Mouse (Mus musculus): ENCODE data around the gene Hdac5. TPM values are rescaled to one million over a fixed set of nuclear protein-coding genes. Genes with fewer than 3 reads are reported as not detected.
A peak's percentile ranks its signal among the peaks of the same experiment; 100 is the strongest.

The Hdac5 gene
- polyA plus RNA-seq, 1 experiment from 2014 or later = 26.0 TPM

- 65% methylated on average over 14 of the region's 14 CpGs for WGBS
- Histone ChIP-seq H3K9me3 (ENCODE audit: control insufficient read depth, low read length) (no peaks in the 10 kb centered on the region), H3K4me1 (replicated peaks; ENCODE audit: control insufficient read depth, insufficient read depth, low read length) (peaks cover 17% of the 10 kb centered on the region), H3K27ac (ENCODE audit: low read depth, low read length) (no peak overlapping the region), H3K4me3 (ENCODE audit: low read depth, low read length) (peak overlapping the region; percentile 39), H3K4me2 (peak overlapping the region; percentile 80), H3K9ac (ENCODE audit: low read depth, low read length) (peak overlapping the region; percentile 48; the same call in 1 of the 2 replicates), H3K36me3 (ENCODE audit: control insufficient read depth, insufficient read depth, low read length) (peaks cover under 1% of the 10 kb centered on the region; the same call in 1 of the 2 replicates), H3K27me3 (replicated peaks; ENCODE audit: control insufficient read depth, insufficient read depth, low read length) (0 out of 2 replicates have a peak, but pooled peaks cover 2% of the 10 kb centered on the region)
- DNase-seq (ENCODE audit: low spot score) (no peak), ATAC-seq (replicated peaks; ENCODE audit: low FRiP score) (no peak)
These were observed 15.8 kb upstream of the Hdac5 start for GRCm38 (mm10) chr11:102245581-102246272.

GRCm38 (mm10) chr11:102244926-102245449, 15.0 kb upstream of the Hdac5 start:
- peak overlapping the region; percentile 48 for H3K9ac ChIP-seq (ENCODE audit: low read depth, low read length)
- H3K4me2 ChIP-seq = peak overlapping the region; percentile 80
- peak overlapping the region; percentile 39 for H3K4me3 ChIP-seq (ENCODE audit: low read depth, low read length)
- H3K27ac ChIP-seq (ENCODE audit: low read depth, low read length) = no peak overlapping the region
- ATAC-seq (replicated peaks; ENCODE audit: low FRiP score) (no peak), DNase-seq (ENCODE audit: low spot score) (peak; percentile 64)
- H3K27me3 ChIP-seq (replicated peaks; ENCODE audit: control insufficient read depth, insufficient read depth, low read length) = 0 out of 2 replicates have a peak, but pooled peaks cover 2% of the 10 kb centered on the region
- H3K36me3 ChIP-seq (ENCODE audit: control insufficient read depth, insufficient read depth, low read length) = no peaks in the 10 kb centered on the region
- H3K4me1 ChIP-seq (replicated peaks; ENCODE audit: control insufficient read depth, insufficient read depth, low read length) = peaks cover 17% of the 10 kb centered on the region
- WGBS = 3% methylated on average over 32 of the region's 32 CpGs
- no peaks in the 10 kb centered on the region for H3K9me3 ChIP-seq (ENCODE audit: control insufficient read depth, low read length)

- ATAC-seq (replicated peaks; ENCODE audit: low FRiP score) = no peak
- H3K4me2 ChIP-seq = no peak overlapping the region
- no peak overlapping the region for H3K9ac ChIP-seq (ENCODE audit: low read depth, low read length)
- no peak overlapping the region for H3K27ac ChIP-seq (ENCODE audit: low read depth, low read length)
- DNase-seq (ENCODE audit: low spot score) = no peak
- H3K9me3 ChIP-seq (ENCODE audit: control insufficient read depth, low read length) = no peaks in the 10 kb centered on the region
- 0 out of 2 replicates have a peak, but pooled peaks cover 2% of the 10 kb centered on the region for H3K27me3 ChIP-seq (replicated peaks; ENCODE audit: control insufficient read depth, insufficient read depth, low read length)
- H3K36me3 ChIP-seq (ENCODE audit: control insufficient read depth, insufficient read depth, low read length) = no peaks in the 10 kb centered on the region
- H3K4me1 ChIP-seq (replicated peaks; ENCODE audit: control insufficient read depth, insufficient read depth, low read length) = peaks cover 9% of the 10 kb centered on the region
- H3K4me3 ChIP-seq (ENCODE audit: low read depth, low read length) = no peak overlapping the region
- WGBS = 51% methylated on average over 5 of the region's 5 CpGs
These were observed 11.9 kb upstream of the Hdac5 start for GRCm38 (mm10) chr11:102241874-102242273.

GRCm38 (mm10) chr11:102241246-102241645, 11.3 kb upstream of the Hdac5 start:
- Histone ChIP-seq H3K4me2 (no peak overlapping the region), H3K9ac (ENCODE audit: low read depth, low read length) (no peak overlapping the region), H3K27ac (ENCODE audit: low read depth, low read length) (no peak overlapping the region), H3K27me3 (replicated peaks; ENCODE audit: control insufficient read depth, insufficient read depth, low read length) (0 out of 2 replicates have a peak, but pooled peaks cover 2% of the 10 kb centered on the region), H3K36me3 (ENCODE audit: control insufficient read depth, insufficient read depth, low read length) (no peaks in the 10 kb centered on the region), H3K4me3 (ENCODE audit: low read depth, low read length) (no peak overlapping the region), H3K4me1 (replicated peaks; ENCODE audit: control insufficient read depth, insufficient read depth, low read length) (peaks cover 9% of the 10 kb centered on the region), H3K9me3 (ENCODE audit: control insufficient read depth, low read length) (no peaks in the 10 kb centered on the region)
- WGBS = 69% methylated on average over 5 of the region's 5 CpGs
- DNase-seq (ENCODE audit: low spot score) (no peak), ATAC-seq (replicated peaks; ENCODE audit: low FRiP score) (no peak)

- no peak overlapping the region for H3K4me2 ChIP-seq
These were observed 10.7 kb upstream of the Hdac5 start for GRCm38 (mm10) chr11:102240636-102241035.

GRCm38 (mm10) chr11:102236022-102236421, 6.1 kb upstream of the Hdac5 start:
- no peak for ATAC-seq (replicated peaks; ENCODE audit: low FRiP score)
- no peak overlapping the region for H3K9ac ChIP-seq (ENCODE audit: low read depth, low read length)

More at GRCm38 (mm10) chr11:102240636-102241035, 10.7 kb upstream of the Hdac5 start:
- no peak overlapping the region for H3K4me3 ChIP-seq (ENCODE audit: low read depth, low read length)
- 0 out of 2 replicates have a peak, but pooled peaks cover 2% of the 10 kb centered on the region for H3K27me3 ChIP-seq (replicated peaks; ENCODE audit: control insufficient read depth, insufficient read depth, low read length)
- WGBS = 80% methylated on average over 6 of the region's 6 CpGs
- no peak overlapping the region for H3K9ac ChIP-seq (ENCODE audit: low read depth, low read length)
- no peak overlapping the region for H3K27ac ChIP-seq (ENCODE audit: low read depth, low read length)
- no peak for ATAC-seq (replicated peaks; ENCODE audit: low FRiP score)
- DNase-seq (ENCODE audit: low spot score) = no peak
- no peaks in the 10 kb centered on the region for H3K9me3 ChIP-seq (ENCODE audit: control insufficient read depth, low read length)
- no peaks in the 10 kb centered on the region for H3K36me3 ChIP-seq (ENCODE audit: control insufficient read depth, insufficient read depth, low read length)
- peaks cover 6% of the 10 kb centered on the region for H3K4me1 ChIP-seq (replicated peaks; ENCODE audit: control insufficient read depth, insufficient read depth, low read length)

GRCm38 (mm10) chr11:102229331-102229953, 524 bp downstream of the Hdac5 start:
- Histone ChIP-seq H3K4me2 (peak overlapping the region; percentile 95), H3K27ac (ENCODE audit: low read depth, low read length) (0 out of 2 replicates have a peak overlapping the region, but pooled peaks have one; percentile 57), H3K27me3 (replicated peaks; ENCODE audit: control insufficient read depth, insufficient read depth, low read length) (peaks cover 12% of the 10 kb centered on the region; the same call in 1 of the 2 replicates), H3K4me1 (replicated peaks; ENCODE audit: control insufficient read depth, insufficient read depth, low read length) (peaks cover 32% of the 10 kb centered on the region), H3K4me3 (ENCODE audit: low read depth, low read length) (peak overlapping the region; percentile 94), H3K9ac (ENCODE audit: low read depth, low read length) (peak overlapping the region; percentile 85), H3K9me3 (ENCODE audit: control insufficient read depth, low read length) (no peaks in the 10 kb centered on the region), H3K36me3 (ENCODE audit: control insufficient read depth, insufficient read depth, low read length) (no peaks in the 10 kb centered on the region)
- WGBS = 2% methylated on average over 46 of the region's 47 CpGs
- ATAC-seq (replicated peaks; ENCODE audit: low FRiP score) (peak; percentile 55), DNase-seq (ENCODE audit: low spot score) (no peak)

More at GRCm38 (mm10) chr11:102236022-102236421, 6.1 kb upstream of the Hdac5 start:
- WGBS = 24% methylated on average over 2 of the region's 2 CpGs
- no peak for DNase-seq (ENCODE audit: low spot score)
- no peak overlapping the region for H3K4me3 ChIP-seq (ENCODE audit: low read depth, low read length)
- H3K9me3 ChIP-seq (ENCODE audit: control insufficient read depth, low read length) = no peaks in the 10 kb centered on the region
- H3K27me3 ChIP-seq (replicated peaks; ENCODE audit: control insufficient read depth, insufficient read depth, low read length) = no peaks in the 10 kb centered on the region
- H3K4me1 ChIP-seq (replicated peaks; ENCODE audit: control insufficient read depth, insufficient read depth, low read length) = no peaks in the 10 kb centered on the region; the same call in 1 of the 2 replicates
- no peak overlapping the region for H3K4me2 ChIP-seq
- H3K36me3 ChIP-seq (ENCODE audit: control insufficient read depth, insufficient read depth, low read length) = no peaks in the 10 kb centered on the region
- H3K27ac ChIP-seq (ENCODE audit: low read depth, low read length) = no peak overlapping the region

- peaks cover 37% of the 10 kb centered on the region for H3K4me1 ChIP-seq (replicated peaks; ENCODE audit: control insufficient read depth, insufficient read depth, low read length)
- peak overlapping the region; percentile 85; the same call in 1 of the 2 replicates for H3K9ac ChIP-seq (ENCODE audit: low read depth, low read length)
- peak overlapping the region; percentile 94 for H3K4me3 ChIP-seq (ENCODE audit: low read depth, low read length)
- no peak overlapping the region for H3K27ac ChIP-seq (ENCODE audit: low read depth, low read length)
- H3K27me3 ChIP-seq (replicated peaks; ENCODE audit: control insufficient read depth, insufficient read depth, low read length) = peaks cover 12% of the 10 kb centered on the region; the same call in 1 of the 2 replicates
- ATAC-seq (replicated peaks; ENCODE audit: low FRiP score) (no peak), DNase-seq (ENCODE audit: low spot score) (no peak)
- H3K4me2 ChIP-seq = peak overlapping the region; percentile 95
- 23% methylated on average over 7 of the region's 7 CpGs for WGBS
- H3K9me3 ChIP-seq (ENCODE audit: control insufficient read depth, low read length) = no peaks in the 10 kb centered on the region
- no peaks in the 10 kb centered on the region for H3K36me3 ChIP-seq (ENCODE audit: control insufficient read depth, insufficient read depth, low read length)
These were observed 1.2 kb downstream of the Hdac5 start for GRCm38 (mm10) chr11:102228646-102229268.

Data from liver, embryonic 11.5 days (tissue).